Mouse (Mus musculus) stomach, postnatal 0 days (tissue): ENCODE results near the gene Ikzf4. TPM values are rescaled to one million over a fixed set of nuclear protein-coding genes. Genes with fewer than 3 reads are reported as not detected.
"Not testable (repeated sequence)": the region's sequence is repeated elsewhere in the genome, so short reads cannot be mapped to it uniquely, and the experiment has no call there.

Source experiments
- ATAC-seq: fragments of 200-750 bp; cut with Nextera tagmentation; 2 replicates; pipeline ENCODE4 v1.8.0; 2017; ENCODE audit not compliant: low FRiP score, low TSS enrichment
- DNase-seq: peaks from one replicate; pipeline ENCODE4 v3.0.0-alpha.2; 2016; ENCODE audit warnings: low spot score
- H3K27ac ChIP-seq: fragments of 300-500 bp; sonication (generic); replicated peaks from 2 replicates; pipeline ENCODE4 v1.5.1; 2014; ENCODE audit warnings: mild to moderate bottlenecking, control low read depth
- H3K27me3 ChIP-seq: fragments of 300-500 bp; sonication (generic); 2 replicates; pipeline ENCODE4 v1.6.1; 2014; ENCODE audit warnings: low read length; ENCODE audit not compliant: control insufficient read depth, insufficient read depth
- H3K36me3 ChIP-seq: fragments of 300-500 bp; sonication (generic); 2 replicates; pipeline ENCODE4 v1.6.1; 2014; ENCODE audit warnings: low read length, mixed read lengths; ENCODE audit not compliant: control insufficient read depth, insufficient read depth
- H3K4me1 ChIP-seq: fragments of 300-500 bp; sonication (generic); replicated peaks from 2 replicates; pipeline ENCODE4 v1.6.1; 2014; ENCODE audit warnings: antibody characterized with exemption; ENCODE audit not compliant: control insufficient read depth, insufficient read depth
- H3K4me2 ChIP-seq: fragments of 300-500 bp; sonication (generic); replicated peaks from 2 replicates; pipeline ENCODE4 v1.6.1; 2014; ENCODE audit warnings: low read depth, mild to moderate bottlenecking, control low read depth, moderate library complexity
- H3K4me3 ChIP-seq: fragments of 300-500 bp; sonication (generic); 2 replicates; pipeline ENCODE4 v1.5.1; 2014; ENCODE audit warnings: low read depth, low read length, control low read depth
- H3K9ac ChIP-seq: fragments of 300-500 bp; sonication (generic); 2 replicates; pipeline ENCODE4 v1.6.1; 2014; ENCODE audit warnings: mild to moderate bottlenecking, low read length, control low read depth, mixed read lengths
- H3K9me3 ChIP-seq: fragments of 300-500 bp; sonication (generic); 2 replicates; pipeline ENCODE4 v1.6.1; 2016; ENCODE audit warnings: low read length; ENCODE audit not compliant: control insufficient read depth
- CTCF ChIP-seq: IDR thresholded peaks from 2 replicates; pipeline ENCODE4 v1.5.1; 2016; ENCODE audit warnings: antibody characterized with exemption, low read depth, mild to moderate bottlenecking, moderate library complexity
- EP300 ChIP-seq: optimal IDR thresholded peaks from 2 replicates; pipeline ENCODE3; 2016; ENCODE audit warnings: antibody characterized with exemption
- WGBS: fragments of 180-500 bp; shearing (Covaris S2); extraction: QIAGEN DNeasy Blood & Tissue Kit; methylation state at CpG from one replicate; pipeline ENCODE4 v1.1.7; 2014; 5-methylcytosine and 5-hydroxymethylcytosine counted together
- polyA plus RNA-seq: library from polyadenylated mRNA; unstranded; fragments of >200 nt; fragmentation: Nextera tagmentation; extraction: Ambion mirVana; gene quantifications from 2 replicates; pipeline ENCODE4 v1.2.1, GENCODE M21; 2015

Gene Ikzf4
- polyA plus RNA-seq, 1 experiment from 2014 or later: 1.7 TPM

DNA sequence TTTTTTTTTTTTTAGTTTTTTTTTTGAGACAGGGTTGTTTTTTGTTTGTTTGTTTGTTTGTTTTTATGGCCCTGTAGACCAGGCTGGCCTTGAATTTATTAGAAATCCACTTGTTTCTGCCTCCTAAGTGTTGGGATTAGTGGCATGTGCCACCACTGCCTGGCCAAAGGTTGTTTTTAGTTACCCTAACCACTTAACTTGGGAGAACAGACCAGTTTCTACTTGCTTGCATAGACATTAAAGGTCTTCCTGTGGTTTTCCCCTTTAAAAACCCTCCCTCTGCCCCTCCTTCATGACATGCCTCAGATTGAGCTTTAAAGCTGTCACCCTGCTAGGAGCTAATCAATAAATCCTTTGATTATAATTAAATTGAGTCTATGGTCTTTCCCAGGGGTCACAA, 25.6 kb downstream of the Ikzf4 start:
- H3K4me1 ChIP-seq: peaks cover 2% of the 10 kb centered on the region; the same call in 1 of the 2 replicates
- TF ChIP-seq CTCF (no peak), EP300 (no peak)
- H3K9ac ChIP-seq: no peak overlapping the region
- H3K4me3 ChIP-seq: no peak overlapping the region
- H3K4me2 ChIP-seq: no peak overlapping the region
- DNase-seq (no peak), ATAC-seq (no peak)
- H3K9me3 ChIP-seq: no peaks in the 10 kb centered on the region
- no peaks in the 10 kb centered on the region for H3K27me3 ChIP-seq
- peaks cover 6% of the 10 kb centered on the region for H3K36me3 ChIP-seq
- no peak overlapping the region for H3K27ac ChIP-seq

GRCm38 (mm10) chr10:128619148-128619547, 26.6 kb downstream of the Ikzf4 start:
- not testable (repeated sequence) for H3K4me3 ChIP-seq, H3K36me3 ChIP-seq, ATAC-seq, H3K9ac ChIP-seq, DNase-seq, H3K27me3 ChIP-seq, H3K4me1 ChIP-seq, H3K4me2 ChIP-seq, H3K27ac ChIP-seq, H3K9me3 ChIP-seq
- 81% methylated on average over 5 of the region's 5 CpGs for WGBS

DNA sequence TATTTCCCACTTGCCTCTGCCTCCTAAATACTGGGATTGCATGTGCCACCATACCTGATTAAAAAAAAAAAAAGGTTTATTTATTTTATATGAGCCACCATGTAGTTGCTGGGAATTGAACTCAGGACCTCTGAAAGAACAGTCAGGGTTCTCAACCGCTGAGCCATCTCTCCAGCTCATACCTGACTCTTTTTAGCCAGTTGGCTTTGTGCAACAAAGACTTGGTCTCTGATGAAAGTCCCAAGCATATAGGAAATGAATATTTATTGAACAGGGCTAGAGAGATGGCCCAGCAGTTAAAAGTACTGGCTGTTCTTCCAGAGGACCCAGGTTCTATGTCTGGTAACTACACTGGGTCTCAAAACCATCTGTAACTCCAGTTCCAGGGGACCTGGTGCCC, 27.2 kb downstream of the Ikzf4 start:
- TF ChIP-seq CTCF (no peak), EP300 (no peak)
- no peak overlapping the region for H3K4me3 ChIP-seq
- H3K9ac ChIP-seq: no peak overlapping the region
- no peaks in the 10 kb centered on the region for H3K27me3 ChIP-seq
- no peaks in the 10 kb centered on the region for H3K9me3 ChIP-seq
- ATAC-seq (no peak), DNase-seq (no peak)
- 90% methylated on average over 1 of the region's 1 CpGs for WGBS
- H3K27ac ChIP-seq: no peak overlapping the region
- no peaks in the 10 kb centered on the region for H3K36me3 ChIP-seq
- no peaks in the 10 kb centered on the region for H3K4me1 ChIP-seq
- no peak overlapping the region for H3K4me2 ChIP-seq

DNA sequence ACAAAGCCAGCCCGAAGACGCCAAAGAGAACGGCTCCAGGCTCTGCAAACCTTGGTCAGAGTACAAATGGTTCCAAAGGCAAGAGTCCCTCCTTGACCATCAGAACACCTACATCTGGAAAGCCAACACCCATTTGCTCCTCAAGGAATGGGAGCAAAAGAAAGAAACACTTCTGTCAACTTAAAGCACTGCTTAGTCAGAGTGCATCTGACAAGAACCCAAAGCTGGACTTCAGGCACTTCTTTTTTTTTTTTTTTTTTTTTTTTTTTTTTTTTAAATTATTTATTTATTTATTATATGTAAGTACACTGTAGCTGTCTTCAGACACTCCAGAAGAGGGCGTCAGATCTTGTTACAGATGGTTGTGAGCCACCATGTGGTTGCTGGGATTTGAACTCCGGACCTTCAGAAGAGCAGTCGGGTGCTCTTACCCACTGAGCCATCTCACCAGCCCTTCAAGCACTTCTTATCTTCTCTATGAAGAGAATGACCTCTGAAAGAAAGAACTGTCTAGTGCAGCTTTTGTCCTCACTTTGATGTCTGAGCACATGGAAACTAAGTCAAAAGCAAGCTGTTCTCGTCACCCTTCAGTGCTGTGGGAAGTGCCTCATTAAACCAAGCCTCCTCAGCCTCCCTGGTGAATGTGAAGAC, 29.9 kb downstream of the Ikzf4 start:
- H3K27ac ChIP-seq, H3K4me1 ChIP-seq, H3K9me3 ChIP-seq, H3K4me3 ChIP-seq, H3K4me2 ChIP-seq, H3K27me3 ChIP-seq, ATAC-seq, DNase-seq, H3K9ac ChIP-seq, H3K36me3 ChIP-seq: not testable (repeated sequence)
- 82% methylated on average over 6 of the region's 7 CpGs for WGBS

DNA sequence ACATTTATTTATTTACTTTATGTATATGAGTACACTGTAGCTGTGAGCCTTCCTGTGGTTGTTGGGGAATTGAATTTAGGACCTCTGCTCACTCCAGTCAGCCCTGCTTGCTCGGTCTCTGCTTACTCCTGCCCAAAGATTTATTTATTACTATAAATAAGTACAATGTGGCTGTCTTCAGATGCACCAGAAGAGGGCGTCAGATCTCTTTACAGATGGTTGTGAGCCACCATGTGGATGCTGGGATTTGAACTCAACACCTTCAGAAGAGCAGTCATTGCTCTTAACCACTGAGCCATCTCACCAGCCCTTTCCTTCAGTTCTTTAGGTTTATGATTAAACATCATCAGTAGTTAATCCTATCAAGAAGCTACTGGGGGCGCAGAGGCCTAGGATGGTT, 30.9 kb downstream of the Ikzf4 start:
- TF ChIP-seq EP300 (no peak), CTCF (peak; percentile 58)
- no peak overlapping the region for H3K4me2 ChIP-seq
- H3K9ac ChIP-seq: no peak overlapping the region
- DNase-seq: no peak
- H3K9me3 ChIP-seq: no peaks in the 10 kb centered on the region
- no peak overlapping the region for H3K27ac ChIP-seq
- WGBS: 61% methylated on average over 3 of the region's 3 CpGs
- no peaks in the 10 kb centered on the region for H3K4me1 ChIP-seq
- ATAC-seq: no peak
- H3K4me3 ChIP-seq: no peak overlapping the region
- no peaks in the 10 kb centered on the region for H3K27me3 ChIP-seq
- no peaks in the 10 kb centered on the region for H3K36me3 ChIP-seq

- not testable (repeated sequence) for H3K4me3 ChIP-seq, H3K9me3 ChIP-seq, H3K27me3 ChIP-seq, H3K9ac ChIP-seq, ATAC-seq, H3K4me1 ChIP-seq, H3K36me3 ChIP-seq, H3K4me2 ChIP-seq, DNase-seq, H3K27ac ChIP-seq
- WGBS: 49% methylated on average over 4 of the region's 4 CpGs
Measured at GRCm38 (mm10) chr10:128613820-128614219, 32.0 kb downstream of the Ikzf4 start.
